Mouse (Mus musculus): ENCODE measurements around the gene Shbg. TPM values are rescaled to one million over a fixed set of nuclear protein-coding genes. Genes with fewer than 3 reads are reported as not detected.

Shbg gene
- total RNA-seq, 2 experiments from 2014 or later: 0.62 TPM; not detected in 1

Small RNA genes lying within 50 kb of the gene (microRNA-seq; reads per million reads assigned to microRNA genes)
- 0.79 to 2.9 reads per million in 2 experiments for gene Mir1934 (ENCODE audit: borderline replicate concordance in 2 of 2)
- gene Mir467f (ENCODE audit: borderline replicate concordance in 2 of 2): 0 reads per million in 2 experiments

Other genes with a start within 250 kb of the Shbg start
- gene Chd3, start 248.5 kb downstream of the Shbg start, total RNA-seq (2021): 10 to 100 TPM; 12.0 to 13.9 TPM
- gene Naa38, start 222.4 kb downstream of the Shbg start, total RNA-seq (2021): 10 to 100 TPM; 60.4 to 65.0 TPM
- 10 to 100 TPM; 26.5 to 26.9 TPM for gene Cyb5d1, start 222.3 kb downstream of the Shbg start, total RNA-seq (2021)
- 1 to 10 TPM; 6.1 to 7.0 TPM for gene Tmem88, start 219.7 kb downstream of the Shbg start, total RNA-seq (2021)
- gene Kdm6b, start 204.2 kb downstream of the Shbg start, total RNA-seq (2021): 10 to 100 TPM; 23.9 to 27.7 TPM
- under 1 TPM; 0.03 to 0.48 TPM for gene Dnah2, start 68.8 kb downstream of the Shbg start, total RNA-seq (2021)
- gene Efnb3, start 57.7 kb downstream of the Shbg start, total RNA-seq (2021): under 1 TPM; 0.35 to 0.69 TPM
- gene Wrap53, start 37.6 kb downstream of the Shbg start, total RNA-seq (2021): 1 to 10 TPM; 3.4 to 3.7 TPM
- gene Trp53, start 37.5 kb downstream of the Shbg start, total RNA-seq (2021): 10 to 100 TPM; 12.2 to 12.7 TPM
- 100 to 1,000 TPM; 365 to 378 TPM for gene Atp1b2, start 12.0 kb downstream of the Shbg start, total RNA-seq (2021)
- 1 to 10 TPM; 2.3 to 2.8 TPM for gene Sat2, start 4.1 kb upstream of the Shbg start, total RNA-seq (2021)
- 10 to 100 TPM; 76.0 to 77.1 TPM for gene Fxr2, start 15.1 kb upstream of the Shbg start, total RNA-seq (2021)
- not detected for gene Sox15, start 37.4 kb upstream of the Shbg start, total RNA-seq (2021)
- gene Mpdu1, start 44.7 kb upstream of the Shbg start, total RNA-seq (2021): 10 to 100 TPM in 1 of 2 experiments, 1 to 10 TPM in 1; 6.6 to 10.0 TPM
- 1 to 10 TPM; 1.3 to 9.1 TPM for gene Cd68, start 48.2 kb upstream of the Shbg start, total RNA-seq (2021)
- 100 to 1,000 TPM in 1 of 2 experiments, 10 to 100 TPM in 1; 99.8 to 102 TPM for gene Eif4a1, start 54.5 kb upstream of the Shbg start, total RNA-seq (2021)
- 10 to 100 TPM; 19.1 to 23.5 TPM for gene Senp3, start 64.2 kb upstream of the Shbg start, total RNA-seq (2021)
- gene Tnfsf13, start 67.9 kb upstream of the Shbg start, total RNA-seq (2021): 1 to 10 TPM in 1 of 2 experiments, under 1 TPM in 1; 0.67 to 1.5 TPM
- gene Tnfsf12, start 77.9 kb upstream of the Shbg start, total RNA-seq (2021): 10 to 100 TPM in 1 of 2 experiments, 1 to 10 TPM in 1; 8.3 to 11.6 TPM
- 1 to 10 TPM in 1 of 2 experiments, under 1 TPM in 1; 0.87 to 2.1 TPM for gene Tnfsfm13, start 78.2 kb upstream of the Shbg start, total RNA-seq (2021)
- gene Polr2a, start 140.7 kb upstream of the Shbg start, total RNA-seq (2021): 10 to 100 TPM; 24.7 to 27.5 TPM
- gene Slc35g3, start 144.1 kb upstream of the Shbg start, total RNA-seq (2021): not detected
- 10 to 100 TPM; 23.0 to 28.1 TPM for gene Zbtb4, start 148.0 kb upstream of the Shbg start, total RNA-seq (2021)
- gene Chrnb1, start 178.0 kb upstream of the Shbg start, total RNA-seq (2021): 10 to 100 TPM; 36.2 to 53.1 TPM
- 1 to 10 TPM; 6.3 to 6.7 TPM for gene Fgf11, start 184.0 kb upstream of the Shbg start, total RNA-seq (2021)
- gene Tmem102, start 187.7 kb upstream of the Shbg start, total RNA-seq (2021): under 1 TPM; 0.18 to 0.35 TPM
- not detected for gene Gm39566, start 197.4 kb upstream of the Shbg start, total RNA-seq (2021)
- gene Spem2, start 200.6 kb upstream of the Shbg start, total RNA-seq (2021): not detected
- not detected for gene Spem1, start 204.3 kb upstream of the Shbg start, total RNA-seq (2021)
- gene Nlgn2, start 219.9 kb upstream of the Shbg start, total RNA-seq (2021): 1 to 10 TPM; 3.1 to 3.9 TPM
- 100 to 1,000 TPM; 126 to 144 TPM for gene Tmem256, start 220.6 kb upstream of the Shbg start, total RNA-seq (2021)
- gene Plscr3, start 228.5 kb upstream of the Shbg start, total RNA-seq (2021): 10 to 100 TPM; 10.8 to 13.7 TPM
- gene Tnk1, start 240.8 kb upstream of the Shbg start, total RNA-seq (2021): under 1 TPM in 1 of 2 experiments, not detected in 1; 0.11 TPM

All from gastrocnemius, postnatal 25 days (tissue).